Mouse (Mus musculus) forebrain, embryonic 14.5 days (tissue): ENCODE measurements at regions not wholly inside any gene's neighbourhood (a gene's known extent, or its start where the extent isn't known, plus 50 kb on each side); places are given as distances from the start of the nearest gene placed in this dataset.

Experiments
- ATAC-seq: fragments of 200-750 bp; cut with Nextera tagmentation; 2 replicates; pipeline ENCODE4 v1.8.0; 2017; ENCODE audit warnings: mild to moderate bottlenecking, moderate library complexity
- DNase-seq: peaks from one replicate; pipeline ENCODE4 v3.0.0-alpha.2; 2015; ENCODE audit warnings: low spot score
- H3K27ac ChIP-seq: fragments of 300-500 bp; sonication (generic); 2 replicates; pipeline ENCODE4 v1.5.1; 2014; ENCODE audit warnings: low read depth, mild to moderate bottlenecking, control low read depth, low read length, moderate library complexity
- H3K27me3 ChIP-seq: fragments of 300-500 bp; sonication (generic); replicated peaks from 2 replicates; pipeline ENCODE4 v1.6.1; 2014; ENCODE audit warnings: low read length, control low read depth, mixed read lengths; ENCODE audit not compliant: control insufficient read depth, insufficient read depth
- H3K36me3 ChIP-seq: fragments of 300-500 bp; sonication (generic); 2 replicates; pipeline ENCODE4 v1.6.1; 2014; ENCODE audit warnings: low read length, control low read depth; ENCODE audit not compliant: control insufficient read depth, insufficient read depth
- H3K4me1 ChIP-seq: fragments of 300-500 bp; sonication (generic); 2 replicates; pipeline ENCODE4 v1.6.1; 2014; ENCODE audit warnings: antibody characterized with exemption, low read length, control low read depth; ENCODE audit not compliant: control insufficient read depth, insufficient read depth
- H3K4me2 ChIP-seq: fragments of 300-500 bp; sonication (generic); 2 replicates; pipeline ENCODE4 v1.6.1; 2014; ENCODE audit warnings: mild to moderate bottlenecking, control low read depth, low read length
- H3K4me3 ChIP-seq: fragments of 300-500 bp; sonication (generic); 2 replicates; pipeline ENCODE4 v1.5.1; 2014; ENCODE audit warnings: low read depth, low read length, control low read depth
- H3K9ac ChIP-seq: fragments of 300-500 bp; sonication (generic); 2 replicates; pipeline ENCODE4 v1.6.1; 2014; ENCODE audit warnings: mild to moderate bottlenecking, low read length, control low read depth, moderate library complexity
- H3K9me3 ChIP-seq: fragments of 300-500 bp; sonication (generic); replicated peaks from 2 replicates; pipeline ENCODE4 v1.6.1; 2016; ENCODE audit warnings: low read length, control low read depth, mixed read lengths; ENCODE audit not compliant: control insufficient read depth
- WGBS: fragments of 180-500 bp; shearing (Covaris S2); extraction: QIAGEN DNeasy Blood & Tissue Kit; methylation state at CpG from one replicate; pipeline ENCODE4 v1.1.7; 2014; 5-methylcytosine and 5-hydroxymethylcytosine counted together

- no peaks in the 10 kb centered on the region for H3K9me3 ChIP-seq
- no peaks in the 10 kb centered on the region for H3K4me1 ChIP-seq
- H3K9ac ChIP-seq: no peak overlapping the region
- no peak overlapping the region for H3K27ac ChIP-seq
- H3K27me3 ChIP-seq: no peaks in the 10 kb centered on the region
- 97% methylated on average over 5 of the region's 5 CpGs for WGBS
- no peak for DNase-seq
- H3K4me3 ChIP-seq: no peak overlapping the region
- H3K36me3 ChIP-seq: no peaks in the 10 kb centered on the region
- no peak overlapping the region for H3K4me2 ChIP-seq
- no peak for ATAC-seq
Observed at GRCm38 (mm10) chr2:64536032-64536431, 438.2 kb upstream of the Fign start.

- H3K4me3 ChIP-seq: no peak overlapping the region
- H3K9ac ChIP-seq: no peak overlapping the region
- DNase-seq (no peak), ATAC-seq (no peak)
- H3K36me3 ChIP-seq: no peaks in the 10 kb centered on the region
- 50% methylated on average over 5 of the region's 5 CpGs for WGBS
- no peak overlapping the region for H3K27ac ChIP-seq
- H3K4me1 ChIP-seq: no peaks in the 10 kb centered on the region
- H3K4me2 ChIP-seq: no peak overlapping the region
- H3K9me3 ChIP-seq: no peaks in the 10 kb centered on the region
- H3K27me3 ChIP-seq: no peaks in the 10 kb centered on the region
Observed at GRCm38 (mm10) chr2:64535351-64535851, 437.6 kb upstream of the Fign start.

GRCm38 (mm10) chr2:64534869-64535268 lies 437.0 kb upstream of the Fign start:
- Histone ChIP-seq H3K36me3 (no peaks in the 10 kb centered on the region), H3K9ac (no peak overlapping the region), H3K27ac (no peak overlapping the region), H3K9me3 (no peaks in the 10 kb centered on the region), H3K4me1 (no peaks in the 10 kb centered on the region), H3K4me2 (no peak overlapping the region), H3K27me3 (no peaks in the 10 kb centered on the region), H3K4me3 (no peak overlapping the region)
- WGBS: 92% methylated on average over 13 of the region's 13 CpGs
- ATAC-seq: no peak
- no peak for DNase-seq

- no peak overlapping the region for H3K9ac ChIP-seq
- no peaks in the 10 kb centered on the region for H3K27me3 ChIP-seq
- no peaks in the 10 kb centered on the region for H3K9me3 ChIP-seq
- WGBS: 75% methylated on average over 2 of the region's 2 CpGs
- no peak overlapping the region for H3K27ac ChIP-seq
- DNase-seq (no peak), ATAC-seq (no peak)
- no peaks in the 10 kb centered on the region for H3K36me3 ChIP-seq
- no peak overlapping the region for H3K4me2 ChIP-seq
- H3K4me1 ChIP-seq: no peaks in the 10 kb centered on the region
- H3K4me3 ChIP-seq: no peak overlapping the region
Observed at GRCm38 (mm10) chr2:64534344-64534743, 436.5 kb upstream of the Fign start.

- DNase-seq (peak; percentile 52), ATAC-seq (peak; percentile 61)
- Histone ChIP-seq H3K4me2 (no peak overlapping the region), H3K4me1 (peaks cover 4% of the 10 kb centered on the region; the same call in 1 of the 2 replicates), H3K27ac (no peak overlapping the region), H3K27me3 (no peaks in the 10 kb centered on the region), H3K4me3 (no peak overlapping the region), H3K9me3 (no peaks in the 10 kb centered on the region), H3K36me3 (no peaks in the 10 kb centered on the region), H3K9ac (no peak overlapping the region)
- WGBS: 30% methylated on average over 3 of the region's 3 CpGs
Observed at GRCm38 (mm10) chr2:64522722-64523121, 424.9 kb upstream of the Fign start.

- no peak overlapping the region for H3K4me2 ChIP-seq
- H3K27ac ChIP-seq: no peak overlapping the region
- 42% methylated on average over 3 of the region's 3 CpGs for WGBS
- no peaks in the 10 kb centered on the region for H3K27me3 ChIP-seq
- no peak overlapping the region for H3K9ac ChIP-seq
- peaks cover 4% of the 10 kb centered on the region; the same call in 1 of the 2 replicates for H3K4me1 ChIP-seq
- H3K36me3 ChIP-seq: no peaks in the 10 kb centered on the region
- DNase-seq: peak; percentile 10
- no peak overlapping the region for H3K4me3 ChIP-seq
- ATAC-seq: peak; percentile 32; the same call in 1 of the 2 replicates
- no peaks in the 10 kb centered on the region for H3K9me3 ChIP-seq
Observed at GRCm38 (mm10) chr2:64522233-64522632, 424.4 kb upstream of the Fign start.

GRCm38 (mm10) chr2:64495725-64496124 lies 397.9 kb upstream of the Fign start:
- Histone ChIP-seq H3K4me2 (no peak overlapping the region), H3K4me1 (no peaks in the 10 kb centered on the region), H3K27ac (no peak overlapping the region), H3K4me3 (no peak overlapping the region), H3K27me3 (no peaks in the 10 kb centered on the region), H3K9me3 (no peaks in the 10 kb centered on the region), H3K36me3 (no peaks in the 10 kb centered on the region), H3K9ac (no peak overlapping the region)
- DNase-seq: peak; percentile 31
- no peak for ATAC-seq

- Histone ChIP-seq H3K4me3 (no peak overlapping the region), H3K36me3 (no peaks in the 10 kb centered on the region), H3K9ac (no peak overlapping the region), H3K27ac (no peak overlapping the region), H3K27me3 (no peaks in the 10 kb centered on the region), H3K9me3 (no peaks in the 10 kb centered on the region), H3K4me1 (no peaks in the 10 kb centered on the region), H3K4me2 (no peak overlapping the region)
- ATAC-seq: no peak
- DNase-seq: no peak
- WGBS: 88% methylated on average over 12 of the region's 12 CpGs
Observed at GRCm38 (mm10) chr2:64466412-64466970, 368.7 kb upstream of the Fign start.

GRCm38 (mm10) chr2:64462466-64463114 lies 364.8 kb upstream of the Fign start:
- 38% methylated on average over 8 of the region's 8 CpGs for WGBS
- DNase-seq (peak; percentile 72), ATAC-seq (peak; percentile 84)

More at GRCm38 (mm10) chr2:64462466-64463114, 364.8 kb upstream of the Fign start:
- no peak overlapping the region for H3K27ac ChIP-seq
- H3K4me2 ChIP-seq: no peak overlapping the region
- H3K4me3 ChIP-seq: no peak overlapping the region
- no peak overlapping the region for H3K9ac ChIP-seq
- no peaks in the 10 kb centered on the region for H3K36me3 ChIP-seq
- 0 out of 2 replicates have a peak, but pooled peaks cover 3% of the 10 kb centered on the region for H3K27me3 ChIP-seq
- H3K4me1 ChIP-seq: no peaks in the 10 kb centered on the region
- H3K9me3 ChIP-seq: no peaks in the 10 kb centered on the region
